Mouse (Mus musculus) midbrain, embryonic 14.5 days (tissue): ENCODE results near the gene Cpa4. TPM values are rescaled to one million over a fixed set of nuclear protein-coding genes. Genes with fewer than 3 reads are reported as not detected.
A peak's percentile ranks its signal among the peaks of the same experiment; 100 is the strongest.

Source experiments
- ATAC-seq: fragments of 200-750 bp; cut with Nextera tagmentation; 2 replicates; pipeline ENCODE4 v1.8.0; 2017; ENCODE audit warnings: moderate number of reproducible peaks, moderate library complexity; ENCODE audit not compliant: low FRiP score, low TSS enrichment
- DNase-seq: peaks from one replicate; pipeline ENCODE4 v3.0.0-alpha.2; 2015
- H3K27ac ChIP-seq: fragments of 300-500 bp; sonication (generic); replicated peaks from 2 replicates; pipeline ENCODE4 v1.5.1; 2014; ENCODE audit warnings: mild to moderate bottlenecking, low read depth, low read length, moderate library complexity
- H3K27me3 ChIP-seq: fragments of 300-500 bp; sonication (generic); 2 replicates; pipeline ENCODE4 v1.6.1; 2014; ENCODE audit warnings: low read length, control low read depth, mixed read lengths; ENCODE audit not compliant: control insufficient read depth, insufficient read depth
- H3K36me3 ChIP-seq: fragments of 300-500 bp; sonication (generic); 2 replicates; pipeline ENCODE4 v1.6.1; 2014; ENCODE audit warnings: low read length, control low read depth; ENCODE audit not compliant: control insufficient read depth, insufficient read depth
- H3K4me1 ChIP-seq: fragments of 300-500 bp; sonication (generic); 2 replicates; pipeline ENCODE4 v1.6.1; 2014; ENCODE audit warnings: mild to moderate bottlenecking, antibody characterized with exemption, low read length, control low read depth; ENCODE audit not compliant: control insufficient read depth, insufficient read depth
- H3K4me2 ChIP-seq: fragments of 300-500 bp; sonication (generic); 2 replicates; pipeline ENCODE4 v1.6.1; 2014; ENCODE audit warnings: mild to moderate bottlenecking, low read length, moderate library complexity
- H3K4me3 ChIP-seq: fragments of 300-500 bp; sonication (generic); replicated peaks from 2 replicates; pipeline ENCODE4 v1.5.1; 2014; ENCODE audit warnings: low read depth, low read length
- H3K9ac ChIP-seq: fragments of 300-500 bp; sonication (generic); replicated peaks from 2 replicates; pipeline ENCODE4 v1.6.1; 2014; ENCODE audit warnings: mild to moderate bottlenecking, low read length, moderate library complexity
- H3K9me3 ChIP-seq: fragments of 300-500 bp; sonication (generic); 2 replicates; pipeline ENCODE4 v1.6.1; 2016; ENCODE audit warnings: low read length, control low read depth, mixed read lengths; ENCODE audit not compliant: control insufficient read depth
- WGBS: fragments of 180-500 bp; shearing (Covaris S2); extraction: QIAGEN DNeasy Blood & Tissue Kit; methylation state at CpG from one replicate; pipeline ENCODE4 v1.1.7; 2014; 5-methylcytosine and 5-hydroxymethylcytosine counted together
- polyA plus RNA-seq: library from polyadenylated mRNA; unstranded; fragments of >200 nt; fragmentation: Nextera tagmentation; extraction: Ambion mirVana; gene quantifications from 2 replicates; pipeline ENCODE4 v1.2.1, GENCODE M21; 2014

Cpa4 gene
- polyA plus RNA-seq = 0.98 and 1.2 TPM in 2 replicates

- no peak for ATAC-seq
- no peak within 1 kb of the TSS for H3K27ac ChIP-seq
Measured at GRCm38 (mm10) chr6:30568069-30568468, at the start of gene Cpa4. TSS of gene Cpa4 (plus strand) at chr6:30568369.

GRCm38 (mm10) chr6:30520400-30520799, 47.8 kb upstream of the Cpa4 start:
- H3K4me1 ChIP-seq = no peaks in the 10 kb centered on the region
- H3K4me2 ChIP-seq = no peak overlapping the region
- no peaks in the 10 kb centered on the region for H3K36me3 ChIP-seq
- no peak overlapping the region for H3K27ac ChIP-seq
- DNase-seq (no peak), ATAC-seq (no peak)
- WGBS = 67% methylated on average over 11 of the region's 11 CpGs
- H3K4me3 ChIP-seq = no peak overlapping the region
- no peaks in the 10 kb centered on the region for H3K27me3 ChIP-seq
- no peaks in the 10 kb centered on the region for H3K9me3 ChIP-seq
- no peak overlapping the region for H3K9ac ChIP-seq

More at GRCm38 (mm10) chr6:30568069-30568468, at the start of gene Cpa4:
- no peak within 1 kb of the TSS for H3K4me2 ChIP-seq
- H3K9ac ChIP-seq = no peak within 1 kb of the TSS
- no peaks in the 10 kb centered on the region for H3K27me3 ChIP-seq
- no peak within 1 kb of the TSS for H3K4me3 ChIP-seq
- H3K4me1 ChIP-seq = peaks cover 8% of the 10 kb centered on the region
- H3K36me3 ChIP-seq = no peaks in the 10 kb centered on the region
- DNase-seq = no peak
- WGBS = 76% methylated on average over 5 of the region's 5 CpGs
- H3K9me3 ChIP-seq = no peaks in the 10 kb centered on the region

- Histone ChIP-seq H3K27ac (no peak overlapping the region; the same call in 1 of the 2 replicates), H3K4me2 (no peak overlapping the region), H3K4me1 (peaks cover 18% of the 10 kb centered on the region), H3K9me3 (no peaks in the 10 kb centered on the region), H3K9ac (no peak overlapping the region), H3K4me3 (no peak overlapping the region), H3K36me3 (no peaks in the 10 kb centered on the region), H3K27me3 (no peaks in the 10 kb centered on the region)
- WGBS = 59% methylated on average over 7 of the region's 7 CpGs
- no peak for ATAC-seq
- DNase-seq = no peak
Measured at GRCm38 (mm10) chr6:30525456-30526332, 42.5 kb upstream of the Cpa4 start.

DNA sequence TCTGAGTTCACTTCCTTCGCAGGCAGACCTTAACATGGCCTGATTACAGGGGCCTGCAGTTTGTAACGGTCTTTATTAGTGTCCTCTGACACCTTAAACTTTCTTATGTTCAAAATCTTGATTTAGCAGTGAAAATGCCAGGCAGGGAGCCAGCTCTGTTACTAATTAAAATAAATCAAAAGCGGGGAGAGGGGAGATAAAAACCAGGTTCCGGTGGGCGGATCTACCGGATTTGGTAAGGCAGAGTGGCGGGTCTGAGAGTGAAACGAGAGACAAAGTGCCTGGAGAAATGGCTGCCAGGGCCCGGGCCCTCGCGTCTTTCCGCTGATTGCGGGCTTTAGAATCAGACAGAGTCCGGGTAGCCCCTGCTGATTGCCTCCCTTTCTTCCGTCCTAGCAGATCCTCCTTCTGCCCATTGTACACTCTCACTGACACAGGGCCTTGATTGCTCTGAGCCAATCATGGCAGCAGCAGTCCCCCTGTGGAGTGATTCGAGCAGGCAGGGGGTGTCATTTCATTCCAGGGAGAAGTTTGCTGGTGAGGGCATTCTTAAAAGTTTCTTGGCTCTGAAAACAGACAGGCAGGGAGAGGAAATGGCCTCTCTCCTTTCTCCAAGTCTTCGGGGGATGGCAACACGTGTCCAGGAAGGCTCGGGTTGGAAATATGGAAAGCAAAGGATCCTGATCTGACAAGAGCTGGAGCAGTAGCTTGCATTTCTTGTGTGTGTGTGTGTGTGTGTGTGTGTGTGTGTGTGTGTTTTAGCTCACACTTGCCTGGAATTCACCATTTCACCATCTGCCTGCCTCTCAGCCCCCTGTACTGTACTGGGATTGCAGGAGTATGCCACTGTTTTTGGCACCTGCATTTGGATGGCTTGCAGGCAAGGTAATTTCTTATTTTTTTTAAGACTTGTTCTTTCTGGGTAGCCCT, 41.3 kb upstream of the Cpa4 start:
- no peaks in the 10 kb centered on the region for H3K36me3 ChIP-seq
- H3K27me3 ChIP-seq = no peaks in the 10 kb centered on the region
- peak overlapping the region; percentile 42; the same call in 1 of the 2 replicates for H3K9ac ChIP-seq
- peak overlapping the region; percentile 37 for H3K4me2 ChIP-seq
- H3K4me3 ChIP-seq = no peak overlapping the region
- ATAC-seq (no peak; the same call in 1 of the 2 replicates), DNase-seq (peak; percentile 72)
- H3K4me1 ChIP-seq = peaks cover 18% of the 10 kb centered on the region
- WGBS = 8% methylated on average over 19 of the region's 19 CpGs
- peak overlapping the region; percentile 77 for H3K27ac ChIP-seq
- H3K9me3 ChIP-seq = no peaks in the 10 kb centered on the region

GRCm38 (mm10) chr6:30528800-30529199, 39.4 kb upstream of the Cpa4 start:
- Histone ChIP-seq H3K27ac (no peak overlapping the region), H3K4me1 (peaks cover 18% of the 10 kb centered on the region), H3K36me3 (no peaks in the 10 kb centered on the region), H3K4me2 (no peak overlapping the region), H3K27me3 (no peaks in the 10 kb centered on the region), H3K4me3 (no peak overlapping the region), H3K9me3 (no peaks in the 10 kb centered on the region), H3K9ac (no peak overlapping the region)
- 80% methylated on average over 6 of the region's 6 CpGs for WGBS
- DNase-seq (no peak), ATAC-seq (no peak)

GRCm38 (mm10) chr6:30535340-30535739, 32.8 kb upstream of the Cpa4 start:
- 40% methylated on average over 3 of the region's 3 CpGs for WGBS

DNA sequence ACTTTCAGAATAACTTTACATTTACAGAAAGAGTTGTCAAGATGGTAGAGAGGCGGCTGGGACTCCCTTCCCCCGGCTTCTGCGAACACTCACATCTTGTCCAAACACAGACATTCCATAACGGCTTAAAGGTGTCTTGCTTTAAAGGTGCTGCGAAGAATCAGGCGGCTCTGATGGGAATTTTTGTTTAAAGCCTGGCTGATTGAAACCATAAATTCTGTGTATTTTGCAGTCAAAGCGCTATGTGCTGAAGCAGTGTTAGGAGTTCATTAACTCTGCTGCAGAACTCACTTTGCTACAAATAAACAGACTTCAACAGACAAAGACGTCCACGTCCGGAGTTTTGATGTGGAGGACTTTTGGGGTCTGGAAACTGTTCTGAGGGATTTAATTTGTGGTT, 29.9 kb upstream of the Cpa4 start:
- Histone ChIP-seq H3K27ac (no peak overlapping the region), H3K4me1 (peaks cover 3% of the 10 kb centered on the region; the same call in 1 of the 2 replicates), H3K9ac (no peak overlapping the region), H3K27me3 (no peaks in the 10 kb centered on the region), H3K9me3 (no peaks in the 10 kb centered on the region), H3K36me3 (no peaks in the 10 kb centered on the region), H3K4me2 (no peak overlapping the region), H3K4me3 (no peak overlapping the region)
- ATAC-seq (no peak), DNase-seq (no peak)
- 67% methylated on average over 10 of the region's 10 CpGs for WGBS

More at GRCm38 (mm10) chr6:30535340-30535739, 32.8 kb upstream of the Cpa4 start:
- no peak overlapping the region for H3K27ac ChIP-seq
- H3K4me3 ChIP-seq = no peak overlapping the region
- H3K4me1 ChIP-seq = no peaks in the 10 kb centered on the region
- H3K27me3 ChIP-seq = no peaks in the 10 kb centered on the region
- no peak overlapping the region for H3K4me2 ChIP-seq
- no peaks in the 10 kb centered on the region for H3K36me3 ChIP-seq
- DNase-seq = peak; percentile 17
- no peak overlapping the region for H3K9ac ChIP-seq
- H3K9me3 ChIP-seq = no peaks in the 10 kb centered on the region
- no peak for ATAC-seq

- Histone ChIP-seq H3K4me1 (peaks cover 3% of the 10 kb centered on the region; the same call in 1 of the 2 replicates), H3K27me3 (no peaks in the 10 kb centered on the region), H3K4me3 (no peak overlapping the region), H3K9ac (no peak overlapping the region), H3K27ac (no peak overlapping the region), H3K4me2 (no peak overlapping the region), H3K36me3 (no peaks in the 10 kb centered on the region), H3K9me3 (no peaks in the 10 kb centered on the region)
- 87% methylated on average over 5 of the region's 5 CpGs for WGBS
- DNase-seq = no peak
- no peak for ATAC-seq
Measured at GRCm38 (mm10) chr6:30538800-30539199, 29.4 kb upstream of the Cpa4 start.
